Mouse (Mus musculus) forebrain, postnatal 0 days (tissue): ENCODE measurements around the gene Antxr1. TPM values are rescaled to one million over a fixed set of nuclear protein-coding genes. Genes with fewer than 3 reads are reported as not detected.

Experiments used
- ATAC-seq: fragments of 200-750 bp; cut with Nextera tagmentation; 2 replicates; pipeline ENCODE4 v1.8.0; 2017; ENCODE audit warnings: mild to moderate bottlenecking, moderate library complexity
- DNase-seq: peaks from one replicate; pipeline ENCODE4 v3.0.0-alpha.2; 2015
- H3K27ac ChIP-seq: fragments of 300-500 bp; sonication (generic); 2 replicates; pipeline ENCODE4 v1.5.1; 2014; ENCODE audit warnings: low read depth, mild to moderate bottlenecking, antibody characterized with exemption, low read length, moderate library complexity, mixed read lengths
- H3K27me3 ChIP-seq: fragments of 300-500 bp; sonication (generic); 2 replicates; pipeline ENCODE4 v1.6.1; 2014; ENCODE audit warnings: mild to moderate bottlenecking, low read length, mixed read lengths; ENCODE audit not compliant: insufficient read depth
- H3K36me3 ChIP-seq: fragments of 300-500 bp; sonication (generic); 2 replicates; pipeline ENCODE4 v1.6.1; 2014; ENCODE audit warnings: mild to moderate bottlenecking, moderate library complexity; ENCODE audit not compliant: insufficient read depth
- H3K4me1 ChIP-seq: fragments of 300-500 bp; sonication (generic); 2 replicates; pipeline ENCODE4 v1.6.1; 2014; ENCODE audit warnings: antibody characterized with exemption; ENCODE audit not compliant: insufficient read depth
- H3K4me2 ChIP-seq: fragments of 300-500 bp; sonication (generic); 2 replicates; pipeline ENCODE4 v1.6.1; 2014; ENCODE audit warnings: low read depth, mild to moderate bottlenecking, moderate library complexity
- H3K4me3 ChIP-seq: fragments of 300-500 bp; sonication (generic); 2 replicates; pipeline ENCODE4 v1.5.1; 2014; ENCODE audit warnings: low read depth, low read length, mixed read lengths
- H3K9ac ChIP-seq: fragments of 300-500 bp; sonication (generic); 2 replicates; pipeline ENCODE4 v1.6.1; 2014; ENCODE audit warnings: mild to moderate bottlenecking
- H3K9me3 ChIP-seq: fragments of 300-500 bp; sonication (generic); 2 replicates; pipeline ENCODE4 v1.6.1; 2016; ENCODE audit warnings: low read length
- CTCF ChIP-seq: sonication (generic); IDR thresholded peaks from 2 replicates; pipeline ENCODE4 v1.5.1; 2016; ENCODE audit warnings: antibody characterized with exemption, control low read depth, low read depth
- WGBS: fragments of 180-500 bp; shearing (Covaris S2); extraction: QIAGEN DNeasy Blood & Tissue Kit; methylation state at CpG from one replicate; pipeline ENCODE4 v1.1.7; 2014; 5-methylcytosine and 5-hydroxymethylcytosine counted together
- polyA plus RNA-seq: library from polyadenylated mRNA; unstranded; fragments of >200 nt; fragmentation: Nextera tagmentation; extraction: Ambion mirVana; gene quantifications from 2 replicates; pipeline ENCODE4 v1.2.1, GENCODE M21; 2015
- total RNA-seq: library from RNA; depleted of rRNA; stranded (reverse); fragments of >200 nt; gene quantifications from 2 replicates; pipeline ENCODE4 v1.2.3, GENCODE M21; 2014

Antxr1 gene
- total and polyA plus RNA-seq, 2 experiments from 2014 or later = 1.8 to 13.2 TPM

DNA sequence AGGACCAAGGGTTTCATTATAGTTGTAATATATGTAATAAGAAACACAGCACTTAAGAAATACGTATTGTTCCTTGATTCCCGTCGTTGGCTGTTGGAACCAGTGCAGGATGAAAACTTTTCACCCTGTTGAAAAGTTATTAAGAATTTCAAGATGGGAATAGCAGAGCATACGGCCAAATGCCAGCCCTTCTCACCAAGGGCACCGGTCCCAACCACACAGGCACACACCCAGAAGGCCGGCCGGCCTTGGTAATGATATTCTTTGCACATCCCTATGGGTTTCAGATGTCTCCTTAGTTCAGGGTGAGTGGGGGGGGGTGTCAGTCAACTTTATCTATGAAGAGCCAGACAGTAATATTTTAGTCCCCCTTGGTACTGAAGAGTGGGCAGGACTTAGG is 17.0 kb downstream of the Antxr1 start:
- no peak for ATAC-seq
- no peaks in the 10 kb centered on the region for H3K9me3 ChIP-seq
- H3K27me3 ChIP-seq = no peaks in the 10 kb centered on the region
- H3K4me1 ChIP-seq = no peaks in the 10 kb centered on the region
- no peak overlapping the region for H3K9ac ChIP-seq
- no peak for TF ChIP-seq CTCF
- no peak overlapping the region for H3K27ac ChIP-seq
- H3K36me3 ChIP-seq = no peaks in the 10 kb centered on the region
- WGBS = 95% methylated on average over 7 of the region's 7 CpGs
- H3K4me2 ChIP-seq = no peak overlapping the region
- no peak overlapping the region for H3K4me3 ChIP-seq
- no peak for DNase-seq

DNA sequence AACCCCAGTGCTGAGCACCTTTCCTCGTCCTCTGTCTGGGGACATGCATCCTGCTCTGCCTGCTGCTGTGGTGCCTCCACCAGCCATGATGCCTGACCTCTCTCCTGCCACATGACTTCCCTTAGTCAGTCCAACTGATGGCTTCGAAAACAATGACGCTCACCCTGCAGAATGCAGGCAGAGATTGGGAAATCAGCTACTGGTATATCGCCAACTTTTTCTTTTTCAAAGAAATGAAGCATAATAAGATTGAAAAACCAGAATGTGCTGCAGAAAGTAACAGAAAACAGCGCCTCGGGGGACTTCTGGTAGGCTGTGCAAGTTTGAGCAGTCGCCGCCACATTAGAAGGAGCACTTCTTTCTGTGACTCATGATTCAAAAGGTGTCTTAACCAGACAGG is 18.7 kb downstream of the Antxr1 start:
- TF ChIP-seq CTCF = no peak
- no peaks in the 10 kb centered on the region for H3K4me1 ChIP-seq
- no peak overlapping the region for H3K4me3 ChIP-seq
- H3K4me2 ChIP-seq = no peak overlapping the region
- H3K27me3 ChIP-seq = no peaks in the 10 kb centered on the region
- peak; percentile 16 for DNase-seq
- WGBS = 66% methylated on average over 8 of the region's 8 CpGs
- no peak for ATAC-seq
- H3K27ac ChIP-seq = no peak overlapping the region
- H3K36me3 ChIP-seq = no peaks in the 10 kb centered on the region
- no peaks in the 10 kb centered on the region for H3K9me3 ChIP-seq
- no peak overlapping the region for H3K9ac ChIP-seq

GRCm38 (mm10) chr6:87312761-87313160 is 22.9 kb downstream of the Antxr1 start:
- Histone ChIP-seq H3K9ac (no peak overlapping the region), H3K27me3 (no peaks in the 10 kb centered on the region), H3K9me3 (no peaks in the 10 kb centered on the region), H3K27ac (no peak overlapping the region), H3K4me3 (no peak overlapping the region), H3K4me1 (no peaks in the 10 kb centered on the region), H3K4me2 (no peak overlapping the region), H3K36me3 (peaks cover 5% of the 10 kb centered on the region; the same call in 1 of the 2 replicates)
- WGBS = 78% methylated on average over 4 of the region's 4 CpGs
- no peak for TF ChIP-seq CTCF
- DNase-seq (no peak), ATAC-seq (no peak)

DNA sequence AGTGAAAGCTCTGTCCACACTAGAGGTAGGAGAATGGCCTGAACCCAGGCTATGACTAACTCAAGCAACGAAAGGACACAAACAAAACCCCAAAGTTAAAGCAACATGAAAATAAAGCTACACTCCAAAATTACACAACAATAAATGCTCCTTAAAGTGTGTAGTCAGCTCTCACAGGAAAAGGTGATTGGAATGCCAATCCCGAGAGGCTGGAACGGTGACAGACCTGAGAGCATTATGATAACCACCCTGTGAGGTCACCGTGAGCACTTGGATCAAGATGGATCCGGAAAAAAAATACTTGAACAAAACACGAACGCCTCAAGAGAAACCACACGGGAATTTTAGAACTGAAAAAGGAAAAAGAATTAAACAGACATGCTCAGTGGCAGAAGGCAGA is 31.1 kb downstream of the Antxr1 start:
- Histone ChIP-seq H3K27ac (no peak overlapping the region), H3K9ac (no peak overlapping the region), H3K4me2 (no peak overlapping the region), H3K9me3 (no peaks in the 10 kb centered on the region), H3K4me3 (no peak overlapping the region), H3K36me3 (no peaks in the 10 kb centered on the region), H3K4me1 (no peaks in the 10 kb centered on the region), H3K27me3 (no peaks in the 10 kb centered on the region)
- no peak for DNase-seq
- 75% methylated on average over 8 of the region's 8 CpGs for WGBS
- TF ChIP-seq CTCF = no peak
- no peak for ATAC-seq

GRCm38 (mm10) chr6:87302746-87303145 is 32.9 kb downstream of the Antxr1 start:
- Histone ChIP-seq H3K4me1 (no peaks in the 10 kb centered on the region), H3K9me3 (no peaks in the 10 kb centered on the region), H3K9ac (no peak overlapping the region), H3K4me2 (no peak overlapping the region), H3K27ac (no peak overlapping the region), H3K4me3 (no peak overlapping the region), H3K36me3 (no peaks in the 10 kb centered on the region), H3K27me3 (no peaks in the 10 kb centered on the region)
- no peak for DNase-seq
- 67% methylated on average over 5 of the region's 5 CpGs for WGBS
- TF ChIP-seq CTCF = no peak
- ATAC-seq = no peak

DNA sequence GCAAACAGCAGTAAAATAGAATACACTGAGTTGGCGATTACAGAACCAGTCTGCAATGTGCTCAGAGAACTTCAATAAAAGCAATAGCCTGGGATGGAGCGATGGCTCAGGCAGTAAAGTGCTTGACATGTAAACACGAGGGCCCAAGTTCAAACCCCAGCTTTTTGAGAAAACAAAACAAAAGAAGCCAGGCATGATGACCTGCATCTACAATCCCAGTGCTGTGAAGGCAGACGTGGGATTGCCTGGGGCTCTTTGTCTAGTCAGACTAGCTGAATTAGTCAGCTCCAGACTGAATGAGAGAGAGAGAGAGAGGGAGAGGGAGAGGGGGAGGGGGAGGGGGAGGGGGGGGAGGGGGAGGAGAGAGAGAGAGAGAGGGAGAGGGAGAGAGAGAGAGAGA is 33.6 kb downstream of the Antxr1 start:
- Histone ChIP-seq H3K36me3 (no peaks in the 10 kb centered on the region), H3K4me3 (no peak overlapping the region), H3K4me1 (no peaks in the 10 kb centered on the region), H3K27ac (no peak overlapping the region), H3K27me3 (no peaks in the 10 kb centered on the region), H3K4me2 (no peak overlapping the region), H3K9me3 (no peaks in the 10 kb centered on the region), H3K9ac (no peak overlapping the region)
- ATAC-seq (no peak), DNase-seq (no peak)
- no peak for TF ChIP-seq CTCF
- WGBS = 26% methylated on average over 4 of the region's 4 CpGs

GRCm38 (mm10) chr6:87294904-87295303 is 40.7 kb downstream of the Antxr1 start:
- no peak for ATAC-seq
- Histone ChIP-seq H3K27me3 (no peaks in the 10 kb centered on the region), H3K9me3 (peaks cover 8% of the 10 kb centered on the region; the same call in 1 of the 2 replicates), H3K36me3 (no peaks in the 10 kb centered on the region), H3K27ac (no peak overlapping the region), H3K4me3 (no peak overlapping the region), H3K9ac (no peak overlapping the region), H3K4me1 (no peaks in the 10 kb centered on the region), H3K4me2 (no peak overlapping the region)
- WGBS = 95% methylated on average over 3 of the region's 3 CpGs
- DNase-seq = no peak
- no peak for TF ChIP-seq CTCF
